Mouse (Mus musculus): ENCODE measurements around the gene Stub1. TPM values are rescaled to one million over a fixed set of nuclear protein-coding genes. Genes with fewer than 3 reads are reported as not detected.

Gene Stub1
- polyA plus RNA-seq (2012; rRNA removed) = 80.7 and 84.9 TPM in 2 replicates

GRCm38 (mm10) chr17:25833291-25833663, at the start of gene Stub1:
Stub1 (minus strand) TSS chr17:25833404.

GRCm38 (mm10) chr17:25880196-25880910, 47.1 kb upstream of the Stub1 start, which contains the start of gene Wfikkn1:
Wfikkn1 (minus strand) TSS chr17:25880858.

GRCm38 (mm10) chr17:25874721-25875170, 41.5 kb upstream of the Stub1 start, which contains the start of gene Mettl26:
Mettl26 (plus strand) TSS chr17:25875074.

GRCm38 (mm10) chr17:25868601-25869191, 35.5 kb upstream of the Stub1 start, which contains the start of gene Mcrip2:
Mcrip2 (minus strand) TSS chr17:25868764.

GRCm38 (mm10) chr17:25860832-25861703, 27.9 kb upstream of the Stub1 start, which contains the start of gene Wdr90:
Wdr90 (minus strand) TSS chr17:25861501.

GRCm38 (mm10) chr17:25844396-25844901, 11.2 kb upstream of the Stub1 start, which contains the start of gene Rhot2:
Rhot2 (minus strand) TSS chr17:25844851.

GRCm38 (mm10) chr17:25841117-25841880, 8.1 kb upstream of the Stub1 start, which contains the start of gene Gm20683:
Gm20683 (minus strand) TSS chr17:25841763.

GRCm38 (mm10) chr17:25837076-25837410, 3.8 kb upstream of the Stub1 start, which contains the start of gene Rhbdl1:
Rhbdl1 (minus strand) TSS chr17:25837295.

GRCm38 (mm10) chr17:25828712-25829557, 4.3 kb downstream of the Stub1 start, which contains the start of gene Jmjd8:
Jmjd8 (plus strand) TSS chr17:25828867.

GRCm38 (mm10) chr17:25823452-25823851, 9.8 kb downstream of the Stub1 start, which contains the start of gene Wdr24:
Wdr24 (plus strand) TSS chr17:25823627.

GRCm38 (mm10) chr17:25808789-25809605, 24.2 kb downstream of the Stub1 start, which contains the start of gene Fbxl16:
Fbxl16 (plus strand) TSS chr17:25809085.

GRCm38 (mm10) chr17:25796951-25797369, 36.2 kb downstream of the Stub1 start, which contains the start of gene Metrn:
Metrn (minus strand) TSS chr17:25797136.

GRCm38 (mm10) chr17:25795609-25796092, 37.6 kb downstream of the Stub1 start, which contains the start of gene AC134908.4:
AC134908.4 (minus strand) TSS chr17:25795659.

GRCm38 (mm10) chr17:25792615-25793014, 40.6 kb downstream of the Stub1 start, which contains the start of gene Fam173a:
Fam173a (minus strand) TSS chr17:25792901.

GRCm38 (mm10) chr17:25786280-25786679, 46.9 kb downstream of the Stub1 start, which contains the start of gene Ccdc78:
Ccdc78 (plus strand) TSS chr17:25786580.

GRCm38 (mm10) chr17:25785281-25785745, 47.9 kb downstream of the Stub1 start, which contains the start of gene Haghl:
Haghl (minus strand) TSS chr17:25785673.

All from stomach, adult 2 months (tissue).